Mouse (Mus musculus) liver, postnatal 0 days (tissue): ENCODE data around the gene Txndc15.

ENCODE experiments used
- CTCF ChIP-seq: sonication (generic); IDR thresholded peaks from 2 replicates; pipeline ENCODE4 v1.5.1; 2016; ENCODE audit warnings: antibody characterized with exemption, low read depth
- EP300 ChIP-seq: IDR thresholded peaks from 2 replicates; pipeline ENCODE4 v1.6.1; 2016; ENCODE audit warnings: antibody characterized with exemption, low read depth, mild to moderate bottlenecking

DNA sequence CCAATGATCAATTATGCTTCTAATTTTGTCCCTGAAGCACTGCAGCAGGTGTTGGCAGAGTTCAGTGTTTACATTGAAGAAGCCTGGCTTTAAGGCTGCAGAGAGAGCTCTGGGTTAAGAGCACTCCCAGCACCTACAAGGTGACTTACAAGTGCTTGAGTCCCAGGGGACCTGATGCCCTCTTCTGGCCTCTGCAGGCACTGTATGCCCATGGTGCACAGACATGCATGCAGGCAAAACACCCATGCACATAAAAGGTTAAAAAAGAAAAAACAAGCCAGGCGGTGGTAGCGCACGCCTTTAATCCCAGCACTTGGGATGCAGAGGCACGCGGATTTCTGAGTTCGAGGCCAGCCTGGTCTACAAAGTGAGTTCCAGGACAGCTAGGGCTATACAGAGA lies 43.2 kb downstream of the Txndc15 start:
- TF ChIP-seq CTCF (peak; percentile 37), EP300 (no peak)
